Mouse (Mus musculus): ENCODE data around the gene Pwwp2b.
A peak's percentile ranks its signal among the peaks of the same experiment; 100 is the strongest.

Gene Pwwp2b

DNA sequence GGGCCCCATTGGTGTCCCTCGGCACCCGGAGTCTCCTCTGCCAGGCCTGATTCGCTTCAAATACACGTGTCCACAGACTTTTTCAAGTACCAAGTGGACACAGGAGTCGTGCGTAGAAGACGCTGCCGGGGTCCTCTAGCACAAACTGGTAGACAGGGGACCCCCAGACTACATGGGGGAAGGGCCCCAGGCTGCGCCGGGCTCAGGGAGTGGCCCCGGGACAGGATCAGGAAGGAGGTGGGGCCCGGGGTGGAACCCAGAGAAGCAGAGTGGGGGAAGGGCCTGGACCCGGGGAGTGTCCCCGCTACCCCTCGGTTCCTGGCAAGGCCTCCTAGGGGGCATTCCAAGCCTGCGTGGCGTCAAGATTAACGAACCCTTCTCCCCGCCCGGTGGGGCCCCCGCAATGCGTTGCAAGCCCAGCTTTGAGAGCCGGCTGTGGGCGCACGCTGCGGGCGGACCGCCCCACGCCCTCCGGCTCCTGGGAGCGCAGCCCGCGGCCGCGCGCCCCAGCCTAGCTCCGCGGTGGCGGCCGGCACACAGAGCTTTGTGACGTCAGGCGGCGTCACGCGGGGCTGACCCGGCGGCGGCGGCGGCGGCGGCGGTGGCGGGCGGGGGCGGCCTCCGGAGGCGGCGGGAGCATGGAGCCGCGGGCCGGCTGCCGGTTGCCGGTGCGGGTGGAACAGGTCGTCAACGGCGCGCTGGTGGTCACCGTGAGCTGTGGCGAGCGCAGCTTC lies at the start of gene Pwwp2b:
Pwwp2b (plus strand) TSS at position 602 of the 734 bp plus-strand sequence.
- peak; percentile 68 for DNase-seq

DNA sequence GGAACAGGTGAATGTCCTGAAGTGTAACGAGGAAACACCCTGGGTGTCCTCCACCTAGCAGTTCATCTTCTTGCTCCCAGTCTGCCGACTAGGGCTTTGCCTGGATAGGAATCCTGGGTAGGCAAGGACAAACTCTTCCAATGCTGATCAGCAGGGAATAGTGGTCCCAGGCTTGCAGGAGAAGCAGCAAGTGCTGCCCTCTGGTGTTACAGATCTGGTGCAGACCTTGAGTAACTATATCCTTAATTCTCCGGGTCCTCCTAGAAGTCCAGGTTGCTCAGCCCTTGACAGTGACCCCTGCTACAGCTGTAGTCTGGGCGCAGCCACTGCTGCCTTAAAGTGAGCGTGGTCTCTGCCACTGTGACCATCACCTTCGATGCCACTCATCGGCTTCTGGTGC lies 48.2 kb upstream of the Pwwp2b start:
- DNase-seq, result peak; percentile 72

DNA sequence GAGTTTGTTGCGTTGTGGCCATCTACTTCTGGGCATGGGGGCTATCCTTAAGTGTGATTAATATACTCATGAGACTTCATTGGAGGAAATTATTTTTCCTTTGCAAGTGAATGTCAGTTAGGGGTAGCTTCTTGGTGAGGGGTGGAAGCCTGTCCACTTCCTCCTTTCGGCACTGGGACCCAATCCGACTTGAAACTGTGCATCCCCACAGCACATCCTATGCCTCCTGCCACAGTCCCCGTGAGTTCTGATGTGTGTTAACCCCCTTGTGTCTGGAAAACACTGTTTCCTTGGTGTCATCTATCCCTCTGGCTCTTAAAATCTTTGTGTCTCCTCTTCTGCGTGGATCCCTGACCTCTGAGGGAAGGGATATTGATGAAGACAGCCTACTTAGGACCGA lies 47.1 kb upstream of the Pwwp2b start:
- no peak for DNase-seq

DNA sequence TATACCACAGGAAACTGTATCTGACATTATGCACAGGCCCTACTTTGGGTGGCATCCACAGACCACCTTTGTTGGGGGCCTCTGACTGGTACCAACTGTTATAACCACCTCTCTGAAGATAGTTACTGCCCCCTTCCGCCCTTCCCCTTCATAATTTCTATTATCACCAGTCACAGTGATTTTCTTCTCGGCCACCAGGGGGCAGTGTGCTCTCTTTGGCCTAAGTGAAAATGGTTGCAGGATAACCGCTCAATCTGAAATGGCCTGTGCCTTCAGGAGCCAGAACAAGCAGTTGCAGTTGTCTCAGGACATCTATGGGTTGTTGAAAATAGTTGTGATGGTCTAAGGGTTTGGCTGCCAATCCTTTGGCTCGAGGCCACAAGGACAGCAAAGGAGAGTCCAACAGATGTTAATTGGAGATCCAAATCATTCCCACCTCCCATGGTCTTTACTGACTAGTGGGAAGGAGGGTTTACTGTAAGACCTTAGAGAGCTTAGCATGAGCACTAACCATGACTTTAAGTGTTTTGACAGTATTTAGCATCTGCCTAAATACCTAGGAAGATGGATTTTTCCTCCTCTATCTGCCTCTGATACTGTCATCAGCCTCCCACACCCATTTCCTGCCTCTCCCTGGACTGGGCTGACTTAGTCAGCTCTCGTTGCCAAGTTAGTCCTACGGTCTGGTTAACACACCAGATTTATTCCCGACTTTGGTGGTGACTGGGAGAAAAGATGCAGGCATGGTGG lies 40.1 kb upstream of the Pwwp2b start:
- no peak for DNase-seq

DNA sequence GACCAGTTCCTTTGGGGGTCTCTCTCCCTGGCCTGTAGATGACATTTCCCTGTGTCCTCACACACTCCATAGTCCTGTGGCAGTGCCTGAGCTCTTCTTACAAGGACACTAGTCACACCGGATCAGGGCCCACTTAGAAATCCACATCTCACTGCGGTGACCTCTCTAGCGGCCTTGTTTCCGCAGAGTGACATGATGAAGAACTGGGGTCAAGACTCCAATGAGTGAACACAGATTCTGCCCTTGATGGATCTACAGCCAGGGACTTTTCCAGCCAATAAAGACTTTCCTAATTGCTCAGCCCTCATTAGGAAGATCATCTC lies 39.5 kb upstream of the Pwwp2b start:
- no peak for DNase-seq

DNA sequence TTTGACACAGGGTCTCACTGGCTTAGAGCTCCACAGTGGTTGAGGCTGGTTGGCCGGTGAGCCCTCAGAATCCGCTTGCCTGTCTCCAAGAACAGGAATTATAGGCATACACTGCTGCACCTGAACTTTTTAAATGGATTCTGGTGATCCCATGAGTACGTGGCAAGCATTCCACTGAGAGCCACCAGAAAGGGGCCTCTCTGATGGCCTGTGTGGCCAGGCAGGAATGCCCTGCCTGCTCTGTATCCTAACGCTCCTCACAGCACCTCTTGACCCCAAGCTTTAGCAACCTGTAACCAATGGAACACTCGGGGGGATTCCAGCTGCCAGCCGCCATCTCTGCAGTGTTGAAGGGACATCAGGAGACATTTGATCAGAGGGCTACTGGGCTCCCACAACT lies 36.5 kb upstream of the Pwwp2b start:
- no peak for DNase-seq

DNA sequence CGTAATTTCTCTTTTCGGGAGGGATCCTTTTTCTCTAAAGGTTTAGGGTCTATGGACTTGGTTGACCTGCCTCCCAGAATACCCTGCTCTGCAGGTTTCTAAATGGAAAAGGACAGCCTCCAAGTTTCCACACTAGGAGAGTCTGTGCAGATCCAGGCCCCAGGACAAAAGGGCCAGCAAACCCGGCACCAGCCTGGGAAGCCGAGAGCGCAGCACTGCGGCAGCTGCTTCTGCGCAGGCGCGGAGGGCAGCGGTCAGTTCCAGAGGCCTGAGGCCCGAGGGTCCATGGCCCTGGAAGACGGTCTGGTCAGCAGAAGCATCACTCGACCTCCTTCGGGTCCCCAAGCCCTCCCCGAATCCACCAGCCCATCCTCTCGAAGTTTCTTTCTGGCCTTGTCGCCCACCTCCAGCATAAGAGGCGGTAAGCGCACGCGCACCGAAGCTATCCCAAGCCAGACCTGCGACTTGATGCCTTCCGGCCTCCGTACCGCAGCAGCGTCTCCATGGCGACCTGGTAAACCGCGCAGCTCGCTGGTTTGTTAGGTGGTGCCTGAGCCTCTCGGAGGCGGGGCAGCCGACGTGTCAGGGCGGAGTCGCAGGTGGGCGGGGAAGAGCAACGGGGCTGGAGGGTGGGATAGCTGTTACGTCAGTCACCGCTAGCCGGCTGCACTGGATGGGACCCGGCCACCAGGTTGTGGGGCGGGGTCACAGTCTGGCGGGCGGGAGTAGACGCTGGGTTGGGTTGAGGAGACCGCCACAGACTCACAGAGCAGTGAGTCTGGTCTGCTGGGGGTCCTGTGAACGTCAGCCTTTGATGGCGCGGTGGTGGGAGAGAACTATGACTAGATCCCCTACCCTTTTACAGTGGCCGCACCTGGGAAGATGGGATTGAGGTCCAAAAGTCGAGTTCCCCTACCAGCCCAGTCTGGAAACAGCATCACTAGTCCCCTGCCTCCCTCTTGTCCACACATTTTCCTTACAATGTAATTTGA lies 35.2 kb upstream of the Pwwp2b start, which contains the start of the genes Lrrc27 and Stk32c:
Lrrc27 (plus strand) TSS at position 235 of the 992 bp plus-strand sequence.
Stk32c (minus strand) TSS at position 554 of the 992 bp plus-strand sequence.
- peak; percentile 99 for DNase-seq

DNA sequence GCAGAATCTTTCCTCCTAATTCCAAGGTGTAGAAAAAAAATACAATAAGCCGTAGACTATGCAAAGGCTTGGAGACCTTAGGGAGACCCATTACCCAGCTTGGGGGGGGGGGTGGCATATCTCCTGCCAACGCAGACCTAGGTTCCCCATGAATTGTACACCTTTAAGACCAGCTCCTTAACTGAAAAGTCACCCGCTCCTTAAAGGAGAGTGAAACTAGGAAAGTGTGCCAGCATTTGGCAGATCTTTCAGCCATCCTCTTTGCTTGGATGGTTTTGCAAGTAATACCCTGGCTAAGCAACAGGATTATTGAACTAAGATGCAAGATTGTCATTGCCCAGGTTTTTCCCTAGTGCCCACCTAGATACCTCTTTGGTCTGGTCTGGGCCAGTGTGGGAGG lies 34.5 kb upstream of the Pwwp2b start:
- no peak for DNase-seq

DNA sequence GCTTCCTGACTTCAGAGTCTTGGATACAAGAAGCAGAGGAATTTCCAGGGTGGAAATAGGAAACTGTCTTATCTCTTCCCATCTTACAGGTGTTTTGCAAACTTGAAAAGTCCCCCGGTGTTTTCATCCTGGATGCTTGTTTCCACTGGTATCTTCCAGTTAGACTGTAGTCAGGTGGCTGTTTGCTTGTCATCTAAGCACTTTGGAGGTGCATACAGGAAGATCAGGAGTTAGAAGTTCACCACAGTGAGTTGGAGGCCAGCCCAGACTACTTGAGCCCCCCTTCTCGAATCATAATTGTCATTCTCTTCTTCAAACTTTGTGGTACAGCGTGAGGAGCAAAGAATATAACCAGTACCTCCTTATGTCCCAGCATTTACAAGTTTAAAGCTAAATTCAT lies 34.1 kb upstream of the Pwwp2b start:
- no peak for DNase-seq

DNA sequence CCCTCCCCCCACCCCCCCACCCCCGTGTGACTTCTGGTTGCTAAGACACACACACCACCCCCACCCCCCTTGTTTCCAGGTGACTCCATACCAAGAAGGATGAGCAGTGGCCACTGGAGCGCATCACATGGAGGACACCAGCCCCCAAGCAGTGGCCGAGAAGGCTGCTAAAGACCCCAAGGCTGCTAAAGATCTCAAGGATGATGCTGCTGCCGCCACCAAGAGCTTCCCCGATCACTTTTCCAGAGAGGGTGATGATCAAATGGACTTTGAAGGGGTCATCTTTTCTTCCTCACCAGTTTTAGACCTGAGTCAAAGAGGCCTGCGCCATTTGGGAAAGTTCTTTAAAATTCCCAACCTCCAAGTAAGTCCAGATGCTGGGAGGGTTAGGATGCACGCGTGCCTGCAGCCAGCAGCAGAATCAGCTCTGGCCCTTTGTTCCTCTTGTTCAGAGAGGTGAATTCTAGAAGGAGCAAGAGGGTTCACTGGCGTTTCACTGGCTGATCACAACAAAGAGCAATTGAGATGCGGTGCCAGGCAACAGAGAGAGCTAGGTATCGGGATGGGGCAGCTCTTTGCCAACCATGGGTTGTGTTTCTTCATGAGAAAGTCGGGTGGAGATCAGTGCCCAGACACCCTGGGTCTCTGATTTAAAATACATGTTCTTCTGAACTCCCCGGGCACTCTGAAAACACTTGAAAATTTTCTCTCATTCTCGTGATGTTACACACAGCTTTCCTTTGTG lies 33.5 kb upstream of the Pwwp2b start:
- no peak for DNase-seq

DNA sequence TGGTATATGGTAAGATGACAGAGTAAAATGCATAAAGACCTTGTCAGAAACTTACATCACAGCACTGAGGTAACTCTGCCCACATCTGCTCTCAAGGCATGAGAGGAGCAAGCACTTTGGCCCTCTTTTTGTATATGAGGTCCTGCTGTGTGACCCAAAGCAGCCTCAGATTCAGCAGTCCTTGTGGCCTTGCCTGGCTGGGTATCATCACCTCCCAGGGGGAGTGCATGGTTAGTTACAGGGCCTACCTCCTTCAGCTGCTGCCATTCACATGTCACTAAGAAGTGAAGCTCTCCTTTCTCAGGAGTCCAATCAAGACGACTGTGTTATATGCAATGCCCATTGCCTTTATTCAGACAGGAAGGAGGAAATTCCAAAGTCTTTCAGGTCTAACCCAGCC lies 32.8 kb upstream of the Pwwp2b start:
- DNase-seq, result no peak

DNA sequence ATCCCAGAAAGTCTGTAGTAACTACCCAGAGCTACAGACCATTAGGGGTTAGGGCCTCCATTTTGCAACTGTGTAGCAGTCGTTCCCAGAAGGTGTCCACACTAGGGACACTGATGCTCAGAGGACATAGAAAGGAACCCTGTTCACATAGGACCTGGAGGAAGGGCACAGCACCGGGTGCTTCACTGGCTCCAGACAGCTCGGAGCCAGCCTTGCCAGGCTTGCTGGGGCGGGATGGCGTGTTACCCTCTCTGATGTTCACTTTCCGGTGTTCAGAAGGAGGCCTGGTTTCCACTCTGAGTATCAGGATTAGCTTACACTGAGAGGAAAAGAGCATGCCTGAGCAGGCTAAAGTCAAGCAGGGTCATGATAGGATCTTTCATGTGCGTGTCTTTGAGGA lies 32.3 kb upstream of the Pwwp2b start:
- no peak for DNase-seq

DNA sequence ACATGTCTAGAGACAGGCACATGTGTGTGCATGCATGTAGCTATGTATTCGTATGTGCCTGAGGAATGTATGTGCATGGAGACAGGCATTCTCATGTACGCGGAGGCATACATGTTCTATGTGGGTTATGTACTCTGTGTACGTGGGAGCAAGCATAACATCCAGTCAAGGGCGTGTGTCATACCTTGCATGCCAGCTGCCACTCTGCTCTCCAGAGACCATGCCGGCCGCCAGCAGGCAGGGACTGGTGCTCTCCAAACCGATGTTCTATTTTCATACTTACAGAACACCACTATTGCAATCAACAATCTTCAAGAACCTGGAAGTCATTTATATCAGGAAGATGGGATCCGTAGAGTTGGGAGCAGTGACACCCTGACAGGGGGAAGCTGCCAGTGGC lies 31.8 kb upstream of the Pwwp2b start:
- no peak for DNase-seq

DNA sequence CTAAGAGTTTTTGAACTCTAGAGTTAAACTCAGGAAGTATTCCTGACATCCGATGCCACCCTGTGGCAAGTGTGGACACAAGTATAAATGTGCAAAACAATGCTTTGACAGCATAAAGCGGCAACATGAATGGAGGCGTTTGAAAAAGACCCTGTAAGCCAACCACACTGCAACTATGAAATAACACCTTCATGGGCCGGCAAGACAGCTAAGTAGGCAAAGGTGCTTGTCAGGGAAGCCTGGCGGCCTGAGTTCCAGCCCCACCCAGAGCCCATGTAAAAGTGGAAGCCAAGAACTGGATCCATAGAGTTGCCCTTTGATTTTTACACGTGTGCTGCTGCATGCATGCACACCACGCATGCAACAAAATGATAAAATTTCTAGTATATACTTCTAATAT lies 31.2 kb upstream of the Pwwp2b start:
- DNase-seq, result no peak

DNA sequence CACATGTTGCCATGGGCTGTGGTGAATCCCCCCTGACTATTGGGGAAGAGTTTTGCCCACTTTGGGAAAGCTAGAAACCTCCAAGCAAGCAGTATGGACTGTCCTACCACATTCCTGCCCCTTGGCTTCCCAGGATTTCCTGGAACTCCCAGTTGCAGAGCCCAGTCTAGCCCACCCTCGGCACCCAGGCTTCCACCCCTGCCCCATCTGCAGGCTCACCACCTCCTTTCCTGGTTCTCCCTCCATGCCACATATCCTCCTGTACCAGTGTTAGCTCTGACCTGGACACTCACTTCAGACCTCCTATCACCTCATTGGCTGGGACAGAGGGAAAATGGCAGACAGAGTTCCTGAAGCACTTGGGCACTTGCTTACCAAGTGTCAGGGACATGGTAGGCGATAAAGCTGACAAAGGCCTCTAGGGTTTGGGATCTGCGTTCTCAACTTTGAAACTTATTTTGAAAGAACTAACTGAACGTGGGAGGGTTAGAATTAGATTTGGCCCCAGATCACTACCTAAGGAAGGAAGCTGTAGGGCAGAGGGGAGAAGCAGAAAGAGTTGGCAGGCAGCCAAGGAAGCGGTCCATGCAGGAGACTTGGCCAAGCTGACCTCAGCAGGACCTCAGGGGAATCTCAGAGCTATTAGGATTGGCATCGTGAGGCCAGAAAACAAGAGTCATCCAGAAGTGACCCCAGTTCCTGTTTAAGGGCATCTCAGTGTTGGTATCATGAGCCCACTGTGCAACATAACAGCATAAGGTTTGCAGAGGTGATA lies 29.5 kb upstream of the Pwwp2b start:
- peak; percentile 56 for DNase-seq

DNA sequence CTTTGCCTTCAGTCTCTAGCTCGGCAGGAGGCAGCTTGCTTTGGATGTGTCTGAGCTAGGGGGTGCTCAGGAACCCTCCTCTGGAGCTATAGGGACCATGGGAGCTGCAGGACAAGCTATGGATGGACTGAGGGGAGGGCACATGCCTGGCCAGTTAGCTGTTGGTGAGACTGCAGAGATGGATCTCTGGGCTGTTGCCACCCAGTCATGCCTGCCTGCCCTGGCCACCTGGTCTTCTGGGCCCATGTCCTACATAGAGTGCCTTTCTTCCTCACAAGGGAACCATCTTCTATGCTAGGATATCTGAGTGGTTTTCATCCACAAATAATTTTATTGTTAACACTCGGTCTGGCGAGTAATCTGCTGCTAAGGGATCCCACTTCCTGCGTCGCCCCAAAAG lies 28.8 kb upstream of the Pwwp2b start:
- DNase-seq, result no peak

DNA sequence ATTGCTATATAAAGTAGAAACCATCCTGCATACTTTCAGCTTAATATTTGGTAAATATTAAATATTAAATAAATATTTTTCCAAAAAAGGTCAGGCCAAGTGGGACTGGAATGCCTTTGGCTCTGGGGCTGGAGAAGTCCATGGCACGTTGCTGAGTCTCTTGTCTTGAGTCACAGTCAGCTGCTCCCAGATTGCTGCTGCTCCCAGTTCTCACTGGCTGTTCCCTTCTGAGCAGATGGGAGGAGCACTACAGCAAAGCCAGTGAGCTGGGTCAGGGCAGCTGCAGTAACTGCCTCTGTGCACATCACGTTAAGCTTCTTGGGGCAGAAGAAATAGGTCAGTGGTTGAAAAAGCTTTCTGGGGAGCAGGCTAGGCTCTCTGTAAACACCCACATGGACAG lies 28.0 kb upstream of the Pwwp2b start:
- no peak for DNase-seq

DNA sequence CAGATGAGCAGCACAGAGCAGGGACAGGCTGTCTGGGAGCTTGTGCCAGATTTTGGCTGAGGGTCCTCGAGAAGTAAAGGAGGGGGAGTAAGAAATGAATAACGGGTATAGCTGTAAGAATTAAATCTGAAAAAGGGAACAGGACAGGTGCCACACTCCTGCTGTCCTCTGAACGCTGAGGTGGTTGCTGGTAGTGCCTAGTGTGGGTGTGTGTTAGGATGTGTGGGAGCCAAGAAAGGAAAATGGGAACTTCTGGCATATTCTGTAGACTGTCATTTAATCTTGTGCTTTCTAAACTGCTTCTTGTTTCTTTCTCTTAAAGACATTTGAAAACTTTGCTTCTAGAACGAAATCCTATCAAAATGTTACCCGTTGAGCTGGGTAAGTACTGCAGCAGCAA lies 27.2 kb upstream of the Pwwp2b start:
- no peak for DNase-seq

DNA sequence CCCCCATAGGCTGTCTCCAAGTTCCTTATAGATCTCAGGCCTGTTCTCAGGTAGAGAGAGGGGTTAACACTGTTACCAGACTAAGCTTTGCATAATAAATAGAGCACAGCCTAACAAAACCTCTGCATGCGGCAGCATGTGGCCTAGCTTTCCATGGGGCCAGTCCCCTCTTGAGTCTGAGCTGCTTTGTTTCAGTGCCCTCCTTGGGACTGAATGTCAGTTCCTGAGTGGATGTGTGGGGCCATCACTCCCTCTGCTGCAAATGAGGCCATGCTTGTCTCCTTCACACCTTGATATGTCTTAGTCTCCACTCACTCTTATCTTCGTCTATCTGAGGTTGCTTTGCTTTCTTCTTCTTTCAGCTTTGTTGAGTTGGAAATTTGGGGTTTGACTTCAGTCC lies 26.4 kb upstream of the Pwwp2b start:
- DNase-seq, result no peak

DNA sequence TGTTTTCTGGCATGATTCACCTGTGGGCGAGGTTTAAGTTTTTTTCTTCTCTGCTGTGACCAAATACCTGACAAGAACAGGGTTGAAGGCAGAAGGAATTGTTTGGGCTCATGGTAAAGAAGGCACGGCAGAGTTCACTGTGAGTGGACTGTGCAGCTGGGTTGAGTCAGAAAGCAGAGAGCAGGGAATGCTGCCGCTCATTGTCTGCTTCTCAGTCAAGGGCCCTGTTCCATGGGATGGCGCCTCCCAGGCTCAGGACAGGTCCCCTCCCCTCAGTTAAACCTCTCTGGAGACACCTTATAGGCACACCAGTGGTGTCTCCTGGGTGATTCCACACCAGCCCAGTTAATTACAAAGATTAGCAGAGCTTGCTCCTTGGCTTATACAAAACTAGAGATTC lies 25.9 kb upstream of the Pwwp2b start:
- no peak for DNase-seq

DNA sequence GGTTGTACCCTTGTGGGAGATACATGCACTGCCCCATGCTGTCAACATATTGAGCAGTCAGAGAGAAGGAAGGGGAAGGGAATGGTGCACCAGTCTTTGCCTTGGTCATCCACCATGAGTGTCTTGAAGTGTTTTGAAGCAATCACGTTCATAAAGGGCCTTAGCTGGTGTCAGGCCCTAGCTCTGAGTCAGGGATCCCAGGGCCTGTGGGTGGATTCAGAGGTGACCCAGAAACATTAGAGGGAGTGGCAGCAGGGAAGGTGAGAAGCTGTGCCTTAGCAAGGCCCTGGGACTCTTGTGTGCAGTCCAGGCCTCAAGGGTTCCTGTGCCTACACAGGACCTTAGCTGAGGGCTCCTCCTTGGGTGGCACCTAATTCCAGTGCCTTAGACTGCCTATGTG lies 24.2 kb upstream of the Pwwp2b start:
- no peak for DNase-seq

DNA sequence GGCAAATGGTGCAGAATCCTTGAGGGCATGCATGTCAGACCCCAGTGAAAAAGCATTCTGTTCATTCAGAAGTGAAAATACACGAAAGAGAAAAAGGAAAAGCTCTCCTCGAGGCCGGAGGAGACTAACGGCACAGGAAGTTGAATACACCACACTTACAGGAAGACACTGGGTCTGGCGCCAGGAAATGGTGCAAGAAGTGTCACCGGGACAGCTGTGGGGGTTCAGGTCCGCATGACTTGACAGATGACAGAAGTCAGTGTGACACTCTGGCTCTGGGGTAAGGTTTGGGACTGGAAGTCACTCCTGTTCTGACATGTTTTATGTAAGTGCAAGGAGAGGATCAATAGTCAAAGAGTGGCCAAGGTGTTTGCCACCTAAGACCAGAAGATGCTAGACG lies 23.6 kb upstream of the Pwwp2b start:
- peak; percentile 54 for DNase-seq

All from layer of hippocampus, adult 9-11 months (tissue).